Mouse (Mus musculus): ENCODE measurements around the gene Thoc6.

Thoc6 gene

GRCm38 (mm10) chr17:23630195-23631020 lies 43.3 kb downstream of the Thoc6 start:
- peak; percentile 31 for DNase-seq (ENCODE audit: low spot score)

GRCm38 (mm10) chr17:23627813-23628212 lies 45.9 kb downstream of the Thoc6 start:
- no peak for DNase-seq (ENCODE audit: low spot score)

GRCm38 (mm10) chr17:23620351-23620750 lies 53.3 kb downstream of the Thoc6 start:
- DNase-seq (ENCODE audit: low spot score): no peak
